Mouse (Mus musculus) cerebellum, adult 2 months (tissue): ENCODE data around the gene Gm10260.

Experiments used
- CTCF ChIP-seq: fragments of 200-500 bp; IDR thresholded peaks from 2 replicates; pipeline ENCODE4 v1.5.1; 2011; ENCODE audit warnings: low read depth, mild to moderate bottlenecking, control low read depth, low read length, moderate library complexity, borderline replicate concordance; ENCODE audit not compliant: insufficient read depth
- POLR2A ChIP-seq: fragments of 200-500 bp; IDR thresholded peaks from 2 replicates; pipeline ENCODE4 v1.6.1; 2011; ENCODE audit warnings: low read length, control low read depth, borderline replicate concordance; ENCODE audit not compliant: insufficient read depth

GRCm38 (mm10) chr13:97711510-97711909 lies 48.9 kb downstream of the Gm10260 start:
- TF ChIP-seq CTCF (no peak), POLR2A (no peak)
